Mouse (Mus musculus) right cerebral cortex, adult 2 months (tissue): ENCODE data around the gene Arl2.

Experiments used
- DNase-seq, 2 experiments: peaks; one replicate each; pipeline ENCODE4 v3.0.0; 2021 to 2022; ENCODE audit warnings: low spot score in 2 of 2

The Arl2 gene

DNA sequence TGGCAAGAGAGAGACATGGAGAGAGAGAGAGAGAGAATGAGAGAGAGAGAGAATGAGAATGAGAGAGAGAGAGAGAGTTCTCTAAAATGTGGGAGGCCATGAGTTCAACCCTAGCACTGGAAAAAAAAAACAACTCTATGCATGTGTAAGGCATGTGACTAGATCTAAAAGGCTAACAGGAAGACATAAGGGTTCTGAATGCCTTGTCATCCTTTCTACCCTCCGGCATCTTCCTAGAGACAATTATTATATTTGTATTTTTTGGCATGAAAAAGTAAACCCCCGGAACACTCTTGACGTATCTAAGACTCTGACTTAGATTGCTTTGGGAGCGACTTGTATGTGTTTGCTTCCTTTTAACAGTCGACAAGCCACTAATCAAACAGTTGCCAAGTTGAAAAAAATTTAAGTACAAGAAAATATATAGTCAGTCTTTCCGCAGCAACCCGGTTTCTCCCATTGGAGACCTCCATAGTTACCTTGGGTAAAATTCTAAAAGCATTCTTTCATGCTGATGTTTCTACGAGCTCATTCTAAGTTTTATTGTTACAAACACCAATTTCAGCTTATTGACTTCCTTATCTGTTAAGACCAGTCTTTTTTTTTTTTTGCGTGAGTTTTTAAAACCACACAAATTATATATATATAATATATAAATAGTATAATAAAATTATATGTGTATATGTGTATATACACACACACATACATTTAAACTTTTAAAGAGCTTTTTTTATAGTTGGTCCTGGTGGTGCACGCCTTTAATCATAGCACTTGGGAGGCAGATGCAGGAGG is 14.4 kb downstream of the Arl2 start:
- DNase-seq = no peak

DNA sequence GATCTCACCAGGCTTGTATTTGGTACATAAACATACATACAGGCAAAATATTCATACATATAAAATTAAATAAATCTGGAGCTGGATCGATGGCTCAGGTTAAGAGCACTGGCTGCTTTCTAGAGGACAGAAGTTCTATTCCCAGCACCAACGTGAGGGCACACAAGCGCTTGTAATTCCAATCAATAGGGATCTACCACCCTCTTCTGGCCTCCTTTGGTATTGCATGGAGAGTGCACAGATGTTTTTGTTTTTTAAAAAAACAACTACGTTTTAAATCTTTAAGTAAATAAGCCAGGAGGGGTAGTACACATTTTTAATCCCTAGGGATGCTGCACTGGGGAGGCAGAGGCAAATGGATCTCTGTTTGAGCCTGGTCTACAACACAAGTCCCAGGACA is 15.1 kb downstream of the Arl2 start:
- DNase-seq = peak in 1 of 2 experiments; percentile 34

- DNase-seq = no peak
These were observed 16.4 kb downstream of the Arl2 start for GRCm38 (mm10) chr19:6124898-6125297.

GRCm38 (mm10) chr19:6123330-6123729 is 18.0 kb downstream of the Arl2 start:
- DNase-seq = no peak

- DNase-seq = no peak
These were observed 19.6 kb downstream of the Arl2 start for GRCm38 (mm10) chr19:6121761-6122160.

- no peak for DNase-seq
These were observed 22.6 kb downstream of the Arl2 start for GRCm38 (mm10) chr19:6118677-6119185.

DNA sequence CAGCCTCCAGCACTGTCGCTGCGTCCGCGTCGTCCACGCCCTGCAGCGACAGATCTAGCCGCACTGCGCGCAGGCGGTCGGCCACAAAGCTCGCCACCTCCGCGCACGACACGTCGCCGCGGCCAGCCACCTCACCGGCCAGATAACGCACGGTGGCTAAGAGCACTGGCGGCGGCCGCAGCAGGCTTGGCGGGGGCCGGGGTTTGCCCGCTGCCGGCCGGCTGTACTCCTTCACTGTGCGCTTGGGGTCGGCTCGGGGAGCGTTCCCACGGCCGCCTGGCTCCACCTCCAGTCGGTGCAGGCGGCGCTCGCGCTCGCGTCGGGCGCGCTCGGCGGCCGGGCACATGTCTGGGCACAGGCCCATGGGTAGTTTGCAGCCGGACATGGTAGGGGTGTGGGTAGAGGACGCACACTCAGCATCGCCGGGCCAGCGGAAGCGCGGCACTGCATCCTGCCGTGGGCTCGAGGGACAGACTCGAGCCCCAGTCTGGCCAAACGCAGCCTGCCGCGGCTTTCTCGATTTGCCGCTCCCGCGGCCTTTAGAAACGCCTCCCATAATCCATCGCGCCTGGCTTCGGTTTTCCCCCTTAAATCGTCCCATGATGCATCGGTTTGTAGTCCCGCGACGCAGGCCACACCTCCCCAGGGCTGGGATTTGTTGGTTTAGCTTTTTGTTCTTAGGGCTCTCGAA is 23.2 kb downstream of the Arl2 start, which contains the start of gene Sac3d1:
TSS of gene Sac3d1 (minus strand) at position 665 of the 691 bp plus-strand sequence.
- DNase-seq = peak; percentile 91 to 93

- no peak for DNase-seq
These were observed 23.9 kb downstream of the Arl2 start for GRCm38 (mm10) chr19:6117346-6117985.

- peak in 1 of 2 experiments; percentile 15 for DNase-seq
These were observed 25.1 kb downstream of the Arl2 start for GRCm38 (mm10) chr19:6116113-6116850.

DNA sequence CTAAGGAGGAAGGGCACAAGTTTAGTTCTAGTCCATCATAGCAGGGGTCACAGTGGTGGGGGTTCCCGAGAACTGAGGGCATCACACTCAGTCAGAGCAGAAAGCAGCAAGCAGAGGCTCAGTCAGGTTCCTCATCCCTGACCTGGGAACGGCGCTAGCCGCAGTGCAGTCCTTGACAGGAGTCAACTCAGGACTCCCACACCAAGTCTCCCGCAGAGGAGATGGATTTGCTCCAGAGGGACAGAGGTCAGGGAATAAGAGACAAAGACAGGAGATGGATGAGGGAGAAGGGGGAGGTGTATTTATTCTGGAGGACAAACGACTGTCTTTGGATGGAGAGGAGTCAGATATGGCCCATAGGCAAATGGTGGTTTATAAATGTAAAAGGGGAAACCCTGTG is 28.2 kb downstream of the Arl2 start:
- DNase-seq = no peak

DNA sequence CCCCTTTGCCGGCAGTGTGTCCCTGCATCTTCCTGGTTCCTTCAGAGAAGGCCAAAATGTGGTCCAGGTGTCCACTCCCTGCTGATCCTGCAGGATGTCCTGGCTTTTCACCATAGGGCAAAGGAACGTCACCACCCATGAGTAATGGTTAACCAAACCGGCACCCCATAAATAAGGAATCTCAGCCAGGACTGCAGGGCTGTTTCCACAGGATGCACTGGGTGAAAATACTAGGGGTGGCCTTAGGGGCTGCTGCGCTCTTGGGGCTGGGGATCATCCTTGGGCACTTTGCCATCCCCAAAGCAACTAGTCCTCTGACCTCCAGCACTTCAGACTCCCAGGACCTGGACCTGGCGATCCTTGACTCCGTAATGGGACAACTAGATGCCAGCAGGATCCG is 35.8 kb downstream of the Arl2 start, which contains the start of gene Naaladl1:
TSS of gene Naaladl1 (plus strand) at position 197 of the 400 bp plus-strand sequence.
- no peak for DNase-seq

GRCm38 (mm10) chr19:6104476-6104875 is 36.9 kb downstream of the Arl2 start:
- no peak for DNase-seq

DNA sequence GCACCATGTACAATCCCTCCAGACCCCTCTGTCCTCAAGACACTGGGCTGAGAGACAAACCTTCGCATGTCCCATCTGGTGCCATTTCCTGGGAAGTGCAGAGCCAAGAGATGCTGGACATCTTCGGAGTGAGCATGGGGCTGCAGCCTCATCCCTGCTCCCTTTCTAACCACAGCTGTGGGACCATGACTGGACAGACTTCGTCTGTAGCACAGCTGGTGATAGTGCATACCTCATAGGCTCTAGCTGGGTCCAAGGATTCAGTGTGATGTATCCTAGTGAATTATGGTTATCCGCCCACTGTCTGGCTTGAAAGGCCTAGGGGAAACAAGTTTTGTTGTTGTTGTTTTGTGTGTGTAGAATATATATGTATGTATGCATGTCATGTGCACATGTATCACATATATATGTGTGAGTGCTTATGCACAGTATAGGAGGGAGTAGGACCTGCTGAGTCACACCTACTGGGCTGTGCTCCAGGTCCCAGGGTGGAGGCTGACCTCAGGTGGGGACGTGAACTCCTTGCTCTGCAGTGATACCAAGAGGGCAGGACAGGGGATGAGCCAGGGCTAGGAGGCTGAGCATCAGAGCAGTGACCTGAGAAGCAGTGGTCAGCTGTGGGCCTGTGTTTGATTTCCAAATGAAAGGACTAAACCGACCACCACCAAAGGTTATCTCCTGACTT is 39.0 kb downstream of the Arl2 start:
- no peak for DNase-seq

- no peak for DNase-seq
These were observed 40.2 kb downstream of the Arl2 start for GRCm38 (mm10) chr19:6101186-6101585.

GRCm38 (mm10) chr19:6097847-6098246 is 43.5 kb downstream of the Arl2 start:
- DNase-seq = no peak

DNA sequence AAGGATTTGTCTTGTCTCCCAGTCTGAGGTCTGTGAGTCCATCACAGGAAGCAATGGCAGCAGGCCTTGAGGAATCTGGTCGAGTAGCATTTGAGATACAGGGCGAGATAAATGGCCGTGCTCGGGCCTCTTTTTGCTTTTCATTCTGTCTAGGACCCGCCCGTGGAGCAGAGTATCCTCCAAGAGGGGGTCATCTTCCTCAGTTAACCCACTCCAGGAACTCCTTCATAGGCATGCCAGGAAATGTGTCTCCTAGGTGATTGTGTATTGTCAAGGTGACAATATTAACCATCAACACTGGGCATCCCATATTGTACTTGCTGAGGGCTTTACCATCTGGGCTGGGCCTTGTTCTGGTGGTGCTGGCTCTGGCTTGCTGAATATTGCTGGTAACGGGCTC is 47.2 kb downstream of the Arl2 start, which contains the start of gene AC131692.1:
TSS of gene AC131692.1 (plus strand) at position 301 of the 400 bp plus-strand sequence.
- no peak for DNase-seq

GRCm38 (mm10) chr19:6088841-6089240 is 52.5 kb downstream of the Arl2 start:
- no peak for DNase-seq

- DNase-seq = no peak
These were observed 55.9 kb downstream of the Arl2 start for GRCm38 (mm10) chr19:6085417-6085879.

DNA sequence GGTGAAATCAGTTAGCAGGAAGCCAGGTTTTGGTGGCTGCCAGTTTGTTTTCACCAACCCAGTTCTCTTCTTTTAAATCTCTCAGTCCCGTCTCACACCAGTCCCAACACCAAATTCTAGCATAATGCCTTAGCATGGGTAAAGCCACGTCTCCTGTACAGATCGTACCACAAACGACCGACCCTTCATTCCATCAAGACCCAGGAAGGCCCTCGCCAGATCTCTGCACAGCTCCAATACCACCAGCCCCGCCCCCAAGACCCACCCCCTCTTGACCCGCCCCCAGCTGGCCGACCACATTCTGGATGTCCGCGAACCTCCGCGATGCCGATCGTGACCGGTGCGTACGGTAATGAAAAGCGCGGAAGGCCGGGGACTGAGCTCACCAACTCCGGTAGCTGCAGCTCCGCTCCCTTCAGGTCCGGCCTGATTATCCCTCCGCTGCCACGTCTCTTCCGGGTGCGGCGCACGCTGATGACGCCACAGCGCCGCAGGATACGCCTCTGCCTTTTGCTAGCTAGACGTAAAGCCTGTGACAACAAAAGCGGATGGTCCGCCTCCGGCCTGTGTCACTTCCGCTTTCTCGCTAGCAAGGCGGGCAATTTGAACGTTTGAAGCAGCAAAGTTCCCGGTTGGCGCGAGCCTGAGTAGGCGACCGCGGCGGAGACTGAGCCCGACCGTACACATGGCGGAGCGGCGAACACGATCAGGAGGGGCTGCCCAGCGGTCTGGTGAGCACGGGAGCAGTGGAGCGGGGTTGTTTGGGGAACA is 56.7 kb downstream of the Arl2 start, which contains the start of the genes Zfpl1 and Cdca5:
TSS of gene Zfpl1 (minus strand) at position 479 of the 771 bp plus-strand sequence.
TSS of gene Cdca5 (plus strand) at position 506 of the 771 bp plus-strand sequence.
- DNase-seq = peak; percentile 95 to 97
